Comparison of ENCODE assay signal across 12 mouse cellular contexts in genomic region chr13:23501511-23501910, GRCm38 (mm10). TPM values are rescaled to one million over a fixed set of nuclear protein-coding genes. Genes with fewer than 3 reads are reported as not detected.
A peak's percentile ranks its signal among the peaks of the same experiment; 100 is the strongest.
DNase-seq lines count a peak whose midpoint lies in the region; ATAC-seq and TF ChIP-seq lines count a peak whose summit lies in the region.
"Had no signal": no experiment of that assay in that cellular context is flagged by ENCODE, and none has a peak within 500 bp of the region (broad histone marks: within the 10 kb centered on the region; RNA-seq: fewer than 3 reads in every experiment).

No protein-coding gene starts in this region.

- no peak for DNase-seq in lung, embryonic 14.5 days
- no peak for DNase-seq in lung, adult 2 months
- DNase-seq in thymus, postnatal 14 days = no peak
- DNase-seq in embryo, embryonic 10.5 days (ENCODE audit: low spot score) = no peak
- DNase-seq: gastrocnemius, postnatal 14 days had no signal

- H3K4me3 ChIP-seq in erythroblast, embryonic 14.5 days (replicated peaks) = peak overlapping the region; percentile 66
- H3K4me3 ChIP-seq in lung, embryonic 14.5 days (ENCODE audit: low read depth, low read length) = peak overlapping the region; percentile 26
- no peak overlapping the region for H3K4me3 ChIP-seq in lung, adult 2 months (replicated peaks; ENCODE audit: extremely low read depth, low read depth, low read length)
- H3K4me3 ChIP-seq in embryonic fibroblast, embryonic 13.5 days (ENCODE audit: insufficient read depth, low read length) = peak overlapping the region; percentile 29
- peak overlapping the region; percentile 42 for H3K4me3 ChIP-seq in liver, embryonic 12.5 days

- no peak for ATAC-seq in erythroblast, adult 5-6 weeks (replicated peaks; ENCODE audit: low FRiP score, poor library complexity, severe bottlenecking)
- no peak for ATAC-seq in lung, embryonic 14.5 days (ENCODE audit: insufficient read depth)
- ATAC-seq in liver, embryonic 12.5 days = no peak

- no peaks in the 10 kb centered on the region for H3K27me3 ChIP-seq in erythroblast, embryonic 14.5 days (ENCODE audit: control insufficient read depth)
- no peaks in the 10 kb centered on the region for H3K27me3 ChIP-seq in lung, embryonic 14.5 days (ENCODE audit: insufficient read depth, low read length)
- H3K27me3 ChIP-seq in liver, embryonic 12.5 days (replicated peaks) = no peaks in the 10 kb centered on the region

- peaks cover 80% of the 10 kb centered on the region for H3K4me1 ChIP-seq in erythroblast, embryonic 14.5 days (ENCODE audit: control insufficient read depth)
- H3K4me1 ChIP-seq in lung, embryonic 14.5 days (ENCODE audit: insufficient read depth) = peaks cover 28% of the 10 kb centered on the region
- H3K4me1 ChIP-seq in lung, adult 2 months (ENCODE audit: control insufficient read depth, insufficient read depth, low read length) = no peaks in the 10 kb centered on the region
- H3K4me1 ChIP-seq in embryonic fibroblast, embryonic 13.5 days (ENCODE audit: control insufficient read depth, insufficient read depth, low read length) = no peaks in the 10 kb centered on the region; the same call in 1 of the 2 replicates
- peaks cover 77% of the 10 kb centered on the region for H3K4me1 ChIP-seq in liver, embryonic 12.5 days

- H3K9me3 ChIP-seq in erythroblast, embryonic 14.5 days (ENCODE audit: control insufficient read depth, low read length) = no peaks in the 10 kb centered on the region
- H3K9me3 ChIP-seq in lung, embryonic 14.5 days (ENCODE audit: low read depth, low read length) = no peaks in the 10 kb centered on the region
- H3K9me3 ChIP-seq in liver, embryonic 12.5 days (replicated peaks) = no peaks in the 10 kb centered on the region

- 22% methylated on average over 5 of the region's 5 CpGs for WGBS in lung, embryonic 14.5 days
- 48% methylated on average over 5 of the region's 5 CpGs for WGBS in lung, adult 2 months
- WGBS in liver, embryonic 12.5 days (ENCODE audit: insufficient replicate concordance) = 20% methylated on average over 5 of the region's 5 CpGs

- no peak for TF ChIP-seq POLR2A in lung, adult 2 months (IDR thresholded peaks at IDR 0.05; ENCODE audit: borderline replicate concordance, extremely low read depth, low read depth, low read length)
- no peak for TF ChIP-seq POLR2A in embryonic fibroblast, embryonic 13.5 days (IDR thresholded peaks at IDR 0.05; ENCODE audit: low read depth, low read length)

- no peak overlapping the region for H3K9ac ChIP-seq in lung, embryonic 14.5 days
- peak overlapping the region; percentile 54 for H3K9ac ChIP-seq in liver, embryonic 12.5 days

- H3K4me2 ChIP-seq in lung, embryonic 14.5 days = peak overlapping the region; percentile 58
- H3K4me2 ChIP-seq in liver, embryonic 12.5 days = peak overlapping the region; percentile 63

- no peak for TF ChIP-seq CTCF in lung, embryonic 14.5 days (IDR thresholded peaks at IDR 0.05; ENCODE audit: low read depth)
- TF ChIP-seq CTCF in lung, adult 2 months (IDR thresholded peaks at IDR 0.05; ENCODE audit: insufficient read depth, low read length) = no peak
- TF ChIP-seq CTCF in embryonic fibroblast, embryonic 13.5 days (IDR thresholded peaks at IDR 0.05; ENCODE audit: borderline replicate concordance, insufficient read depth, low read length) = no peak

- no peaks in the 10 kb centered on the region for H3K36me3 ChIP-seq in erythroblast, embryonic 14.5 days (ENCODE audit: control insufficient read depth)
- no peaks in the 10 kb centered on the region for H3K36me3 ChIP-seq in lung, embryonic 14.5 days (ENCODE audit: insufficient read depth)
- no peaks in the 10 kb centered on the region for H3K36me3 ChIP-seq in liver, embryonic 12.5 days

- no peak overlapping the region for H3K27ac ChIP-seq in lung, embryonic 14.5 days (ENCODE audit: low read depth)
- no peak overlapping the region for H3K27ac ChIP-seq in embryonic fibroblast, embryonic 13.5 days (ENCODE audit: insufficient read depth, low read length)
- no peak overlapping the region; the same call in 1 of the 2 replicates for H3K27ac ChIP-seq in liver, embryonic 12.5 days

RNA-seq across cellular contexts. Expression of gene Btn2a2, which starts 12.9 kb away (rescaled TPM):
- polyA plus RNA-seq in erythroblast, embryonic 14.5 days (2012) = not detected in 2 replicates
- not detected in 2 replicates for total RNA-seq in erythroblast, adult 5-6 weeks (2015; ENCODE audit: low replicate concordance)
- not detected in 2 replicates for total RNA-seq in erythroblast, adult 5-6 weeks (2017; ENCODE audit: low replicate concordance)
- 0.63 and 0.73 TPM in 2 replicates for polyA plus RNA-seq in lung, embryonic 14.5 days (2014; fragmentation: Nextera tagmentation; extraction: Ambion mirVana)
- not detected in 2 replicates for polyA plus RNA-seq in lung, adult 2 months (2012; rRNA removed)
- not detected in 2 replicates for polyA plus RNA-seq in embryonic fibroblast, embryonic 13.5 days (2011; ENCODE audit: insufficient read length, low read depth, missing spikeins)
- 0.07 TPM in 1 of 2 replicates, not detected in the other for polyA plus RNA-seq in liver, embryonic 12.5 days (2016; fragmentation: Nextera tagmentation; extraction: Ambion mirVana)
- total RNA-seq: common myeloid progenitor, adult 5-6 weeks; gastrocnemius, postnatal 14 days; liver, adult 2 months had no signal
- polyA plus RNA-seq: liver, adult 2 months; spleen, adult 2 months had no signal

RNA-seq across cellular contexts. Expression of gene Hist1h4h, which starts 29.3 kb away (rescaled TPM):
- 10.1 and 19.7 TPM in 2 replicates for polyA plus RNA-seq in erythroblast, embryonic 14.5 days (2012)
- 19.8 and 50.6 TPM in 2 replicates for total RNA-seq in erythroblast, adult 5-6 weeks (2015; ENCODE audit: low replicate concordance)
- 443 and 524 TPM in 2 replicates for total RNA-seq in erythroblast, adult 5-6 weeks (2017; ENCODE audit: low replicate concordance)
- 7.1 and 7.6 TPM in 2 replicates for polyA plus RNA-seq in lung, embryonic 14.5 days (2014; fragmentation: Nextera tagmentation; extraction: Ambion mirVana)
- 27.1 and 28.0 TPM in 2 replicates for polyA plus RNA-seq in lung, adult 2 months (2012; rRNA removed)
- polyA plus RNA-seq in embryonic fibroblast, embryonic 13.5 days (2011; ENCODE audit: insufficient read length, low read depth, missing spikeins) = 8.1 and 10.5 TPM in 2 replicates
- 4.4 and 4.7 TPM in 2 replicates for polyA plus RNA-seq in liver, embryonic 12.5 days (2016; fragmentation: Nextera tagmentation; extraction: Ambion mirVana)

RNA-seq across cellular contexts. Expression of gene Hist1h2af, which starts 32.2 kb away (rescaled TPM):
- polyA plus RNA-seq in erythroblast, embryonic 14.5 days (2012) = 52.5 and 62.7 TPM in 2 replicates
- total RNA-seq in erythroblast, adult 5-6 weeks (2015; ENCODE audit: low replicate concordance) = 20.7 and 32.7 TPM in 2 replicates
- total RNA-seq in erythroblast, adult 5-6 weeks (2017; ENCODE audit: low replicate concordance) = 925 and 1,298 TPM in 2 replicates
- 13.0 and 14.6 TPM in 2 replicates for polyA plus RNA-seq in lung, embryonic 14.5 days (2014; fragmentation: Nextera tagmentation; extraction: Ambion mirVana)
- 28.7 and 47.1 TPM in 2 replicates for polyA plus RNA-seq in lung, adult 2 months (2012; rRNA removed)
- 12.7 and 20.4 TPM in 2 replicates for polyA plus RNA-seq in embryonic fibroblast, embryonic 13.5 days (2011; ENCODE audit: insufficient read length, low read depth, missing spikeins)
- polyA plus RNA-seq in liver, embryonic 12.5 days (2016; fragmentation: Nextera tagmentation; extraction: Ambion mirVana) = 7.8 and 13.9 TPM in 2 replicates

RNA-seq across cellular contexts. Expression of gene Hist1h3g, which starts 33.7 kb away (rescaled TPM):
- polyA plus RNA-seq in erythroblast, embryonic 14.5 days (2012) = 8.8 and 11.7 TPM in 2 replicates
- 74.4 and 97.2 TPM in 2 replicates for total RNA-seq in erythroblast, adult 5-6 weeks (2015; ENCODE audit: low replicate concordance)
- total RNA-seq in erythroblast, adult 5-6 weeks (2017; ENCODE audit: low replicate concordance) = 54.5 and 131 TPM in 2 replicates
- polyA plus RNA-seq in lung, embryonic 14.5 days (2014; fragmentation: Nextera tagmentation; extraction: Ambion mirVana) = 6.6 and 7.5 TPM in 2 replicates
- 2.1 and 2.3 TPM in 2 replicates for polyA plus RNA-seq in lung, adult 2 months (2012; rRNA removed)
- polyA plus RNA-seq in embryonic fibroblast, embryonic 13.5 days (2011; ENCODE audit: insufficient read length, low read depth, missing spikeins) = 5.7 TPM in 1 of 2 replicates, not detected in the other
- 12.9 and 16.3 TPM in 2 replicates for polyA plus RNA-seq in liver, embryonic 12.5 days (2016; fragmentation: Nextera tagmentation; extraction: Ambion mirVana)

RNA-seq across cellular contexts. Expression of gene Btn1a1, which starts 35.8 kb away (rescaled TPM):
- 0.15 and 0.16 TPM in 2 replicates for polyA plus RNA-seq in erythroblast, embryonic 14.5 days (2012)
- total RNA-seq in erythroblast, adult 5-6 weeks (2015; ENCODE audit: low replicate concordance) = 4.2 and 4.4 TPM in 2 replicates
- 6.5 and 15.5 TPM in 2 replicates for total RNA-seq in erythroblast, adult 5-6 weeks (2017; ENCODE audit: low replicate concordance)
- 0.07 and 0.18 TPM in 2 replicates for polyA plus RNA-seq in lung, embryonic 14.5 days (2014; fragmentation: Nextera tagmentation; extraction: Ambion mirVana)
- not detected in 2 replicates for polyA plus RNA-seq in lung, adult 2 months (2012; rRNA removed)
- polyA plus RNA-seq in embryonic fibroblast, embryonic 13.5 days (2011; ENCODE audit: insufficient read length, low read depth, missing spikeins) = not detected in 2 replicates
- 1.9 and 2.5 TPM in 2 replicates for polyA plus RNA-seq in liver, embryonic 12.5 days (2016; fragmentation: Nextera tagmentation; extraction: Ambion mirVana)
- total RNA-seq: common myeloid progenitor, adult 5-6 weeks; gastrocnemius, postnatal 14 days; liver, adult 2 months had no signal
- polyA plus RNA-seq: liver, adult 2 months had no signal
